Mouse (Mus musculus): Measurements from ENCODE around the gene Slc25a51.

DNA sequence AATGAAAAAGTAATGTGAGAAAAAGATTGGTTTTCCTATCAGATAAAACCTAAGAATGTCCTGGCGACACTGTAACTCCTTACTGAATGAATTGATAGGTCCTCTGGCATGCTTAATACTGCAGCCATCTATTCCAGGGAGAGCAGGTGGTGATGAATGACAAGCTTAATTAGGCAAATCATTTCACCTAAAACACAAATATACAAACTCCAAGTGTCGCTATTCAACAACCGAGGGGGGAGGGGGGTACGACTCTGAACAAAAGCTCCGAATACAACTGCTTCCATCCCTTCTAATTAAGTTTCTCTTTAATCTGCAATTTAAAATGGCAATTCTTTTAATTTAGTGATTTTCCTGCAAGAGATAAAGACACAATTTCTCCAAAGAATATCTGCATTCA lies 40.4 kb upstream of the Slc25a51 start:
- TF ChIP-seq TBP (IDR thresholded peaks at IDR 0.05; ENCODE audit: low read depth, low read length) (no peak), POLR2A (IDR thresholded peaks at IDR 0.05; ENCODE audit: control insufficient read depth in 1 of 2, insufficient read depth in 1 of 2, low read depth in 1 of 2, low read length in 2 of 2, poor library complexity in 1 of 2) (no peak), CTCF (IDR thresholded peaks at IDR 0.05 in 2 of 3, conservative IDR thresholded peaks at IDR 0.05 in 1 of 3; ENCODE audit: control insufficient read depth in 1 of 3, insufficient read depth in 1 of 3, low read depth in 2 of 3, low read length in 3 of 3, poor library complexity in 1 of 3, severe bottlenecking in 1 of 3) (no peak), TCF12 (IDR thresholded peaks at IDR 0.05; ENCODE audit: low read depth, low read length) (no peak), GATA1 (IDR thresholded peaks at IDR 0.05; ENCODE audit: low read depth, low read length) (no peak), TAL1 (IDR thresholded peaks at IDR 0.05; ENCODE audit: low read length) (no peak), ETS1 (IDR thresholded peaks at IDR 0.05; ENCODE audit: low read depth, low read length) (no peak), SIN3A (IDR thresholded peaks at IDR 0.05; ENCODE audit: low read length) (no peak), EP300 (IDR thresholded peaks at IDR 0.05; ENCODE audit: low read depth in 1 of 2, low read length in 2 of 2) (no peak), ZNF384 (IDR thresholded peaks at IDR 0.05; ENCODE audit: low read depth, low read length) (no peak)

Data from MEL (cell line).